Mouse (Mus musculus) forebrain, postnatal 0 days (tissue): ENCODE results near the gene Shcbp1l. TPM values are rescaled to one million over a fixed set of nuclear protein-coding genes. Genes with fewer than 3 reads are reported as not detected.

Source experiments
- ATAC-seq: fragments of 200-750 bp; cut with Nextera tagmentation; 2 replicates; pipeline ENCODE4 v1.8.0; 2017; ENCODE audit warnings: mild to moderate bottlenecking, moderate library complexity
- DNase-seq: peaks from one replicate; pipeline ENCODE4 v3.0.0-alpha.2; 2015
- H3K27ac ChIP-seq: fragments of 300-500 bp; sonication (generic); 2 replicates; pipeline ENCODE4 v1.5.1; 2014; ENCODE audit warnings: low read depth, mild to moderate bottlenecking, antibody characterized with exemption, low read length, moderate library complexity, mixed read lengths
- H3K27me3 ChIP-seq: fragments of 300-500 bp; sonication (generic); 2 replicates; pipeline ENCODE4 v1.6.1; 2014; ENCODE audit warnings: mild to moderate bottlenecking, low read length, mixed read lengths; ENCODE audit not compliant: insufficient read depth
- H3K36me3 ChIP-seq: fragments of 300-500 bp; sonication (generic); 2 replicates; pipeline ENCODE4 v1.6.1; 2014; ENCODE audit warnings: mild to moderate bottlenecking, moderate library complexity; ENCODE audit not compliant: insufficient read depth
- H3K4me1 ChIP-seq: fragments of 300-500 bp; sonication (generic); 2 replicates; pipeline ENCODE4 v1.6.1; 2014; ENCODE audit warnings: antibody characterized with exemption; ENCODE audit not compliant: insufficient read depth
- H3K4me2 ChIP-seq: fragments of 300-500 bp; sonication (generic); 2 replicates; pipeline ENCODE4 v1.6.1; 2014; ENCODE audit warnings: low read depth, mild to moderate bottlenecking, moderate library complexity
- H3K4me3 ChIP-seq: fragments of 300-500 bp; sonication (generic); 2 replicates; pipeline ENCODE4 v1.5.1; 2014; ENCODE audit warnings: low read depth, low read length, mixed read lengths
- H3K9ac ChIP-seq: fragments of 300-500 bp; sonication (generic); 2 replicates; pipeline ENCODE4 v1.6.1; 2014; ENCODE audit warnings: mild to moderate bottlenecking
- H3K9me3 ChIP-seq: fragments of 300-500 bp; sonication (generic); 2 replicates; pipeline ENCODE4 v1.6.1; 2016; ENCODE audit warnings: low read length
- CTCF ChIP-seq: sonication (generic); IDR thresholded peaks from 2 replicates; pipeline ENCODE4 v1.5.1; 2016; ENCODE audit warnings: antibody characterized with exemption, control low read depth, low read depth
- WGBS: fragments of 180-500 bp; shearing (Covaris S2); extraction: QIAGEN DNeasy Blood & Tissue Kit; methylation state at CpG from one replicate; pipeline ENCODE4 v1.1.7; 2014; 5-methylcytosine and 5-hydroxymethylcytosine counted together
- polyA plus RNA-seq: library from polyadenylated mRNA; unstranded; fragments of >200 nt; fragmentation: Nextera tagmentation; extraction: Ambion mirVana; gene quantifications from 2 replicates; pipeline ENCODE4 v1.2.1, GENCODE M21; 2015
- total RNA-seq: library from RNA; depleted of rRNA; stranded (reverse); fragments of >200 nt; gene quantifications from 2 replicates; pipeline ENCODE4 v1.2.3, GENCODE M21; 2014; rRNA removed

Gene Shcbp1l
- total and polyA plus RNA-seq, 2 experiments from 2014 or later: 1.4 to 3.1 TPM

- no peaks in the 10 kb centered on the region for H3K4me1 ChIP-seq
- WGBS: 67% methylated on average over 5 of the region's 5 CpGs
- DNase-seq (no peak), ATAC-seq (no peak)
- H3K9ac ChIP-seq: no peak overlapping the region
- H3K27me3 ChIP-seq: no peaks in the 10 kb centered on the region
- no peak overlapping the region for H3K4me2 ChIP-seq
- H3K9me3 ChIP-seq: no peaks in the 10 kb centered on the region
- no peak overlapping the region for H3K27ac ChIP-seq
- no peaks in the 10 kb centered on the region for H3K36me3 ChIP-seq
- no peak overlapping the region for H3K4me3 ChIP-seq
- no peak for TF ChIP-seq CTCF
These were observed 76.8 kb downstream of the Shcbp1l start for GRCm38 (mm10) chr1:153501644-153502321.

Other genes starting within 250 kb of the Shcbp1l start
- gene Lamc2, start 238.7 kb upstream of the Shcbp1l start, total RNA-seq: 5.2 and 5.8 TPM in 2 replicates
- 2.8 and 4.4 TPM in 2 replicates for gene Lamc2, start 238.7 kb upstream of the Shcbp1l start, polyA plus RNA-seq
- 25.2 and 42.4 TPM in 2 replicates for gene Lamc1, start 92.4 kb upstream of the Shcbp1l start, total RNA-seq
- gene Lamc1, start 92.4 kb upstream of the Shcbp1l start, polyA plus RNA-seq: 9.7 and 9.8 TPM in 2 replicates
- 95.4 and 109 TPM in 2 replicates for gene Dhx9, start 62.5 kb downstream of the Shcbp1l start, total RNA-seq
- 25.0 and 32.0 TPM in 2 replicates for gene Dhx9, start 62.5 kb downstream of the Shcbp1l start, polyA plus RNA-seq
- 9.5 TPM in 2 replicates for gene Npl, start 124.9 kb downstream of the Shcbp1l start, total RNA-seq
- 9.3 and 10.2 TPM in 2 replicates for gene Npl, start 124.9 kb downstream of the Shcbp1l start, polyA plus RNA-seq
- 19.3 and 22.7 TPM in 2 replicates for gene Rgs8, start 227.9 kb downstream of the Shcbp1l start, total RNA-seq
- gene Rgs8, start 227.9 kb downstream of the Shcbp1l start, polyA plus RNA-seq: 12.0 and 16.6 TPM in 2 replicates